Mouse (Mus musculus): ENCODE results near the gene Ctla2a.
A peak's percentile ranks its signal among the peaks of the same experiment; 100 is the strongest.

DNA sequence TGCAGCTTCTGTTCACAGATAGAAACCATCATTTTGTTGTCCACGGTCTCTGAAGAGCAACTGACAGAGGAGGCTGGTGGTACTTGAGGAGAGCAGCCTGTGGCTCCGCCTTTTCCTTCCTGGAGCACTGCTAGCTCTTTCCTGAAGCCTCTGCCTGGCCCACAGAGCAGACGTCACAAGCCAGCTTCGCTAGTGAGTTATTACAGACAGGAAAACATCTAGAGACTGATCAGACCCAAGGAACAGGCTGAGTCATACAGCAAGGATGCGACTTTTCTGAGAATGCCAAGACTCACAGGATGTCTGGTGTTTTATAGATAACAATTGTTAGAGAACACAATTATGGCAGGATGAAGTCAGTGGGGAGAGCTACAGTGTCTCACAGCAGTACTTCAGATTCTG is at the start of gene Ctla2a, which contains the start of gene Gm49391:
- TF ChIP-seq POLR2A (IDR thresholded peaks at IDR 0.05; ENCODE audit: insufficient read depth, low read depth, low read length) (peak; percentile 76), CTCF (IDR thresholded peaks at IDR 0.05) (no peak), EP300 (IDR thresholded peaks at IDR 0.05; ENCODE audit: insufficient read depth, low read depth, low read length) (peak; percentile 78; the same call in 1 of the 2 replicates)

Measured in heart, adult 2 months (tissue).